Mouse (Mus musculus) ES-E14 (cell line): ENCODE results near the gene Rnase12. TPM values are rescaled to one million over a fixed set of nuclear protein-coding genes. Genes with fewer than 3 reads are reported as not detected.
"Not testable (repeated sequence)": the region's sequence is repeated elsewhere in the genome, so short reads cannot be mapped to it uniquely, and the experiment has no call there.

Source experiments
- DNase-seq: peaks from one replicate; pipeline ENCODE4 v3.0.0-alpha.2; 2013; ENCODE audit warnings: low read depth, low spot score
- H3K27ac ChIP-seq: 2 replicates; pipeline ENCODE4 v1.5.1; 2012; ENCODE audit warnings: low read depth, mild to moderate bottlenecking, low read length, moderate library complexity, mixed read lengths; ENCODE audit not compliant: poor library complexity, insufficient read depth, severe bottlenecking
- H3K36me3 ChIP-seq: 2 replicates; pipeline ENCODE4 v1.6.1; 2012; ENCODE audit warnings: mild to moderate bottlenecking, low read length, moderate library complexity, mixed read lengths; ENCODE audit not compliant: control insufficient read depth, poor library complexity, insufficient read depth, severe bottlenecking
- H3K4me1 ChIP-seq, 2 experiments: fragments of 150-350 bp in 1 of 2; sonication (generic) in 1 of 2; 2 replicates each; pipeline ENCODE4 v1.6.1; 2012; ENCODE audit warnings: low read length in 2 of 2, mild to moderate bottlenecking in 1 of 2, mixed read lengths in 1 of 2; ENCODE audit not compliant: control insufficient read depth in 2 of 2, insufficient read depth in 2 of 2, poor library complexity in 1 of 2
- H3K4me3 ChIP-seq, 2 experiments: fragments of 150-350 bp in 1 of 2; sonication (generic) in 1 of 2; 2 replicates each; pipeline ENCODE4 v1.5.1; 2012; ENCODE audit warnings: low read length in 2 of 2, low read depth in 1 of 2, mild to moderate bottlenecking in 1 of 2, mixed read lengths in 1 of 2; ENCODE audit not compliant: insufficient read depth in 1 of 2, poor library complexity in 1 of 2, severe bottlenecking in 1 of 2
- H3K9ac ChIP-seq: 2 replicates; pipeline ENCODE4 v1.6.1; 2012; ENCODE audit warnings: low read depth, mild to moderate bottlenecking, low read length, mixed read lengths; ENCODE audit not compliant: poor library complexity, insufficient read depth, severe bottlenecking
- H3K9me3 ChIP-seq: fragments of 150-350 bp; sonication (generic); 2 replicates; pipeline ENCODE4 v1.6.1; 2012; ENCODE audit warnings: low read depth, mild to moderate bottlenecking, low read length; ENCODE audit not compliant: control insufficient read depth, insufficient read depth
- CHD2 ChIP-seq: IDR thresholded peaks from 2 replicates; pipeline ENCODE4 v1.6.1; 2014; ENCODE audit warnings: mild to moderate bottlenecking, low read depth, low read length, inconsistent platforms
- HCFC1 ChIP-seq: IDR thresholded peaks from 2 replicates; pipeline ENCODE4 v1.6.1; 2012; ENCODE audit warnings: low read length, inconsistent platforms, borderline replicate concordance; ENCODE audit not compliant: insufficient read depth
- MAFK ChIP-seq: IDR thresholded peaks from 2 replicates; pipeline ENCODE4 v1.6.1; 2014; ENCODE audit warnings: mild to moderate bottlenecking, low read depth, low read length, inconsistent platforms; ENCODE audit not compliant: insufficient read depth
- ZC3H11A ChIP-seq: IDR thresholded peaks from 2 replicates; pipeline ENCODE4 v1.6.1; 2012; ENCODE audit warnings: low read depth, mild to moderate bottlenecking, inconsistent platforms, low read length, borderline replicate concordance
- ZNF384 ChIP-seq: IDR thresholded peaks from 2 replicates; pipeline ENCODE4 v1.6.1; 2012; ENCODE audit warnings: low read depth, low read length, inconsistent platforms
- in situ Hi-C, 2 experiments: fragments of 600-800 bp; cut with MboI; formaldehyde crosslinking; loops; one replicate each; pipeline ENCODE4 v1.15.1; 2025; ENCODE audit warnings: low sequenced_read_pairs in 2 of 2, inconsistent platforms in 1 of 2; ENCODE audit not compliant: unreplicated experiment in 2 of 2
- total RNA-seq: library from RNA; depleted of rRNA; stranded (reverse); fragments of 300-350 nt; gene quantifications from 2 replicates; pipeline ENCODE4 v1.2.3, GENCODE M21; 2012

The Rnase12 gene
- total RNA-seq, 1 experiment, result 0.36 TPM

DNA sequence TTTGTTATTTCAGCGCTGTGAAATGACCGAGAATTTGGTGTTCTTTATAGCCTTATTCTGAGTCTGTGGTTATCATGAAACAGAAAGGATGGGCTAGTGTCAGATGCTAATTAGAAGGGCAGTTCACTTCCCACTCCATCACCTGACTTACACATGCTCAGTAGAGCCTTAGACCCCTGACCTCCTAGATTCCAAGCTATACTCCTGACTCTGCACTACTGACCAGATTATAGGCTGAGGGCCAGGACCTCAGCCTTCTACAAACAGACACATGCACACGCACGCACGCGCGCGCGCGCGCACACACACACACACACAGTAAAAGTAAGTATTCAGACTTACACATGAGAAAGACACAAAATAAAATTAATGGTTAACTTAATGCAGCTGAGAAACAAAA is 41.5 kb upstream of the Rnase12 start:
- in situ Hi-C loops, result loop anchor here (10.0 to 25.0 kb wide), 2 partner anchors 663 to 676 kb away; partner anchors contain the start of gene Ang4 (in 2 of the 2)
- TF ChIP-seq MAFK (no peak), CHD2 (no peak), ZC3H11A (no peak), HCFC1 (no peak), ZNF384 (no peak)
- Histone ChIP-seq H3K4me1 (no peaks in the 10 kb centered on the region), H3K4me3 (no peak overlapping the region), H3K27ac (no peak overlapping the region), H3K36me3 (no peaks in the 10 kb centered on the region), H3K9me3 (no peaks in the 10 kb centered on the region), H3K9ac (no peak overlapping the region)
- DNase-seq, result no peak

GRCm38 (mm10) chr14:51098300-51098699 is 40.8 kb upstream of the Rnase12 start:
- in situ Hi-C loops, result loop anchor here (10.0 to 25.0 kb wide), 2 partner anchors 664 to 677 kb away; partner anchors contain the start of gene Ang4 (in 2 of the 2)
- not testable (repeated sequence) for H3K27ac ChIP-seq, H3K4me1 ChIP-seq, H3K9ac ChIP-seq, H3K4me3 ChIP-seq, H3K9me3 ChIP-seq, DNase-seq, H3K36me3 ChIP-seq

DNA sequence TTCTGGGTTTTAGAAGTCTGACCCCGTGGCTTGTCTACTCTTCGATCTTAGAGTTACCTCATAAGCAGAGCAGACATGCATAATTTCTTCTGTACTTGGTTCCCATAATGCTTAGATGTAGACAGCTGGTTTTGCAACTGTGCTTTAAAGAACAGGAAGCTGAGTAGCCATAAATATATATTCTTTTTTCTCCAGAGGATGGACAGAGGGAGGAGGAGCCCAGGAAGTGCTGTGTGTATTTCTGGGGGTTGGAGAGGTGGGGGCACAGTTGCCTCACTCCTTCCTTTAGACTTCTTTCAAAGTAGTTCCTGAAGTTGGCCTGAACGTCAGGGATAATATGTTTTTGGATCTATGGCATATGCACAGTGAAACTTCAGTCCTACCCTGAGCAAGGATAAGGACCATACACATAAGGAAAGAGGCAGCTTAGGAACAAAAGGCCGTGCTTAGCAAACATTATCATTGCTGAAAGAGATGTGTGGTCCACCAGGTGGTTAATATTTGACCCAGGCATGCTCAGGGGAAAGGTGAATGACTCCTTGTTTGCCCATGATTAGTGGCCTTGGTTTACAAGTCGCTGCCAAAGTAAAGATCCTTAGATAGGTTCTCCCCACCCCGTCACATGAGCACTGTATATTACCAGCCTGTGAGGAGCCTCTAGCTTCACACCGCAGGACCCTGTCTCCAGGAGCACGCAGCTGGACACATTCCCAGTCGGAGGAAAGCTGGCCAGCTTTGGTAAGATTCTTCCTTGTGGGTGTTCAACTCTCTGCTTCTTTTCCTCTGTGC is 38.5 kb upstream of the Rnase12 start:
- no peak overlapping the region for H3K27ac ChIP-seq
- TF ChIP-seq CHD2 (no peak), ZNF384 (no peak), ZC3H11A (no peak), HCFC1 (no peak), MAFK (no peak)
- in situ Hi-C loops, result loop anchor here (10.0 to 25.0 kb wide), 2 partner anchors 666 to 679 kb away; partner anchors contain the start of gene Ang4 (in 2 of the 2)

DNA sequence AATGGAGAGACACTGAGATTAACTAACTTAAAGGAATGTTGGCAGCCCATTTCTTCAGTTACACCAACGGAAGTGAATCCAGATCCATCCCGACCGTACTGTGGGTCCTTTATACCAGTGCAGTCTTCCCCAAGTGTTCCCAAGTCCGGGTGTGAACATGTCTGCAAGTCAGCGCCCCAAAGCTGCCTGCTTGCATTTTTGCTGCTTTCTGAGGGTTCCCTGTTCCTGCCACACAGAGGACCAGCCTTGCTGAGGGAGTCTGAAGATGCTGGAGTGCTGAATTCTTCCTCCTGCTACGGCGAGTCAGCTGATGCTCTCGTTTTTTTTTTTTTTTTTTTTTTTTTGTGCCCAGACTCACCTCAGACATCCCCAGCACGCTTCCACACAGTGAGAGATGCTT is 37.5 kb upstream of the Rnase12 start:
- no peak overlapping the region for H3K9ac ChIP-seq
- no peaks in the 10 kb centered on the region for H3K9me3 ChIP-seq
- H3K4me1 ChIP-seq, result no peaks in the 10 kb centered on the region
- no peak overlapping the region for H3K27ac ChIP-seq
- in situ Hi-C loops, result loop anchor here (10.0 to 25.0 kb wide), 2 partner anchors 667 to 680 kb away; partner anchors contain the start of gene Ang4 (in 2 of the 2)
- no peak overlapping the region for H3K4me3 ChIP-seq
- DNase-seq, result no peak
- no peaks in the 10 kb centered on the region for H3K36me3 ChIP-seq
- TF ChIP-seq ZNF384 (no peak), ZC3H11A (no peak), CHD2 (no peak), MAFK (no peak), HCFC1 (no peak)

More for the DNA sequence above, 38.5 kb upstream of the Rnase12 start:
- no peaks in the 10 kb centered on the region for H3K4me1 ChIP-seq
- no peak overlapping the region for H3K4me3 ChIP-seq
- no peaks in the 10 kb centered on the region for H3K36me3 ChIP-seq
- DNase-seq, result no peak
- H3K9me3 ChIP-seq, result no peaks in the 10 kb centered on the region
- no peak overlapping the region for H3K9ac ChIP-seq
